Mouse (Mus musculus) NIH3T3 (cell line): ENCODE measurements at regions not wholly inside any gene's neighbourhood (a gene's known extent, or its start where the extent isn't known, plus 50 kb on each side); places are given as distances from the start of the nearest gene placed in this dataset.
"Not testable (repeated sequence)": the region's sequence is repeated elsewhere in the genome, so short reads cannot be mapped to it uniquely, and the experiment has no call there.

ENCODE experiments used
- DNase-seq: peaks from one replicate; pipeline ENCODE4 v3.0.0-alpha.2; 2012; ENCODE audit warnings: low read depth

DNA sequence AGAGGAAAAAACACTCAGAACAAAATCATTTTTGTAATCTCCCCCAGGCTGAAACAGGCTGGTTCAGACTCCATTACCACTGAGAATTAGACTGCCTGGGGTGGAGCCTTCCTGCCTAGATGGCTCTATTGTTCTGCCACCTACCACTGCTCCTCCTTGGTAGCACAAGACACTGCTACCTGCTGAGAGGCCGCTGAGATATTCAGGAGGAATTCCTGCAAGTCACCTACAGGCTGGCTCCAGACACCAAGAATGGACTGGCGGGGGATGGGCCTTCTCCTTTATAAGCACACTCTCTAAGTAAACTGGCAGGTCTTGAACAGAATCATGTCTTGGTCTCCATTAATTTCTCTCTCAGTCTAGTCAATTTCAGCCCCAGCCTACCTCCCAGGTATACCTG is 3289.4 kb downstream of the Gm37988 start:
- no peak for DNase-seq

DNA sequence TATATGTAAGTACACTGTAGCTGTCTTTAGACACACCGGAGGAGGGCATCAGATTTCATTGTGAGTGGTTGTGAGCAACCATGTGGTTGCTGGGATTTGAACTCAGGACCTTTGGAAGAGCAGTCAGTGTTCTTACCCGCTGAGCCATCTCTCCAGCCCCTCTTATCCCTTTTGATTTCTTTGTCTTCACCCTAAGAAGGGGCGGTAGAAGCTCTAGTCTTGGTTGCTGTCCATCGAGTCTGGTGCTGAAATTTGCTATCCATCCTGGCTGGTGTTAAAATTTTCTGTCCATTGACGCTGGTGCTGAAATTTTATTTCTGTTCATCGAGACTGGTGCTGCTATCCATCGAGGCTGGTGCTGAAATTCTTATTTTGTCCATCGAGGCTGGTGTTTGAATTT is 3290.9 kb upstream of the A830018L16Rik start:
- peak; percentile 59 for DNase-seq

DNA sequence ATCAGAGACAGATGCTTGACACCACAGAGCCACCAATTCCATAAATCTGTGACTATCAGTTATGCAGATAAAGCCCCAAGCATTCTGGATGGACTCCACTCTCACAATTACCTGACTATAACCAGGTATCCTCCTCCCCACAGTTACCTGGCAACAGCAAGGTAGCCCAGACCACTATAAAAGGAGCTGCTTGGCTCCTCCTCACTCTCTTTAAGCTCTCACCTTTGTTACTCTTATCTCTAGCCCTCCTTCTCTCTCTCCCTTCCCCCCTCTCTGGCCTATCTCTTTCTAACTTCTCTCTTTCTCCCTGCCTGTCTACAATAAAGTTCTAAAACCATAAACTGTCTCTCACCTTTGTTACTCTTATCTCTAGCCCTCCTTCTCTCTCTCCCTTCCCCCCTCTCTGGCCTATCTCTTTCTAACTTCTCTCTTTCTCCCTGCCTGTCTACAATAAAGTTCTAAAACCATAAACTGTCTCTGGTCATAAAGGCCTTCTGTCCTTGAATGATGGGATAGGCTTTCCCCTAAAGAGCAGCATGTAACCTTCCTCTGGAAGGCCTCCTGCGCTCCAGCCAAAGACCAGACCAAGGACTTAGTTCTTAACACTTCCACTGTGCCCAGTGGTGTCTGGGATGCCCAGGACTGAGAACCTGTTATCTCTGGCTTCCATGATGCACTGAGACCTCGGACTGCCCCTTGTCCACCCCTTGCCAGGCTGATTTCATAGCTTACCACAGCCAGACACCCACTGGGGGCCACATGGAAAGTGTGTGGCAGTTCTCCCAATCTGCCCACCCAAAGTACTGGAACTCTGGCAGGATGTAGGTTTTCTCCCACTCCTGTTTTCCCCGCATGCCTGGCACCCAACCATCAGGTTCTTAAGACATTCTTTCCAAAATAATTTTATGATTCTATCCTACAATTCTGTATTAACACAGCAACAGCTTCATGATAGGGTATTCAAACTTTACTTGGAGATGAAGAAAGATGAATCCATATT is 3279.2 kb upstream of the A830018L16Rik start:
- not testable (repeated sequence) for DNase-seq

GRCm38 (mm10) chr1:8142583-8142982 is 3271.3 kb upstream of the A830018L16Rik start:
- no peak for DNase-seq

DNA sequence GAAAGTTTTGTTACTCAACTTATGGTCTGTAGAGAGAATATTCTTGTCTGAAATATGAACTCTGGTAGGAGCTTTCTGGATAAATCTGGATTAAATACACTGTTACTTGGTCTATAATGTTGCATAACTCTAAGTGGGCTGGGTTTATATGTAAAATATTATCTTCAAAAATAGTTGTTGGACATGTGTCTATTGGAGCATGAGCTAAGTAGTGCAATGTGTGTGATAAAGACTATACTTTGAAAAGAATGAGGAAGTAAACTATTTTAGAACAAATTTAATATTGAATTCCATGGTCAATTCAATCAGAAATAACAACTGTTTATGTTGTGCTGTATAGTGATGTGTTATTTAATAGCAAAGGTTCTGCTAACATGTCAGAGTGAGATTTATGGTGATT is 3240.7 kb upstream of the A830018L16Rik start:
- DNase-seq = no peak
